Mouse (Mus musculus) limb, embryonic 14.5 days (tissue): ENCODE results near the gene Mt4. TPM values are rescaled to one million over a fixed set of nuclear protein-coding genes. Genes with fewer than 3 reads are reported as not detected.

Experiments used
- ATAC-seq: fragments of 200-750 bp; cut with Nextera tagmentation; 2 replicates; pipeline ENCODE4 v1.8.0; 2017; ENCODE audit warnings: low read depth, moderate number of reproducible peaks, moderate TSS enrichment; ENCODE audit not compliant: low FRiP score
- DNase-seq: peaks from one replicate; pipeline ENCODE4 v3.0.0-alpha.2; 2015; ENCODE audit warnings: low spot score
- H3K27ac ChIP-seq: fragments of 300-500 bp; sonication (generic); replicated peaks from 2 replicates; pipeline ENCODE4 v1.5.1; 2014; ENCODE audit warnings: low read depth, mild to moderate bottlenecking, low read length, moderate library complexity, mixed read lengths
- H3K27me3 ChIP-seq: fragments of 300-500 bp; sonication (generic); 2 replicates; pipeline ENCODE4 v1.6.1; 2014; ENCODE audit warnings: low read length, mixed read lengths; ENCODE audit not compliant: control insufficient read depth, insufficient read depth
- H3K36me3 ChIP-seq: fragments of 300-500 bp; sonication (generic); 2 replicates; pipeline ENCODE4 v1.6.1; 2014; ENCODE audit warnings: mild to moderate bottlenecking, low read length, moderate library complexity, mixed read lengths; ENCODE audit not compliant: control insufficient read depth, insufficient read depth
- H3K4me1 ChIP-seq: fragments of 300-500 bp; sonication (generic); 2 replicates; pipeline ENCODE4 v1.6.1; 2014; ENCODE audit warnings: antibody characterized with exemption, low read length, mixed read lengths; ENCODE audit not compliant: control insufficient read depth, insufficient read depth
- H3K4me2 ChIP-seq: fragments of 300-500 bp; sonication (generic); replicated peaks from 2 replicates; pipeline ENCODE4 v1.6.1; 2014; ENCODE audit warnings: low read depth, mild to moderate bottlenecking, low read length, moderate library complexity; ENCODE audit not compliant: severe bottlenecking
- H3K4me3 ChIP-seq: fragments of 300-500 bp; sonication (generic); replicated peaks from 2 replicates; pipeline ENCODE4 v1.5.1; 2014; ENCODE audit warnings: low read length
- H3K9ac ChIP-seq: fragments of 300-500 bp; sonication (generic); 2 replicates; pipeline ENCODE4 v1.6.1; 2014; ENCODE audit warnings: mild to moderate bottlenecking, low read depth, low read length, moderate library complexity; ENCODE audit not compliant: severe bottlenecking
- H3K9me3 ChIP-seq: fragments of 300-500 bp; sonication (generic); 2 replicates; pipeline ENCODE4 v1.6.1; 2016; ENCODE audit warnings: low read length; ENCODE audit not compliant: control insufficient read depth
- POLR2A ChIP-seq: fragments of 200-500 bp; IDR thresholded peaks from 2 replicates; pipeline ENCODE4 v1.8.0; 2012; ENCODE audit warnings: inconsistent platforms, mild to moderate bottlenecking, moderate library complexity, borderline replicate concordance; ENCODE audit not compliant: insufficient read depth, insufficient read length; ENCODE audit errors: extremely low read depth
- WGBS: fragments of 180-500 bp; shearing (Covaris S2); extraction: QIAGEN DNeasy Blood & Tissue Kit; methylation state at CpG from one replicate; pipeline ENCODE4 v1.1.7; 2014; 5-methylcytosine and 5-hydroxymethylcytosine counted together
- polyA plus RNA-seq, 2 experiments: library from polyadenylated mRNA; depleted of rRNA in 1 of 2; stranded (reverse) in 1 of 2; unstranded in 1 of 2; fragments of >200 nt; fragmentation: Nextera tagmentation in 1 of 2; extraction: Ambion mirVana in 1 of 2; gene quantifications; 2 replicates each; pipeline versions ENCODE4 v1.2.1 to v1.2.3; 2012 to 2014

Gene Mt4
- polyA plus RNA-seq, 2 experiments = not detected

GRCm38 (mm10) chr8:94109835-94110234, 27.2 kb upstream of the Mt4 start:
- H3K36me3 ChIP-seq = no peaks in the 10 kb centered on the region
- TF ChIP-seq POLR2A = no peak
- H3K4me1 ChIP-seq = no peaks in the 10 kb centered on the region
- H3K9me3 ChIP-seq = no peaks in the 10 kb centered on the region
- H3K9ac ChIP-seq = no peak overlapping the region
- H3K4me3 ChIP-seq = no peak overlapping the region
- no peak overlapping the region for H3K27ac ChIP-seq
- ATAC-seq (no peak), DNase-seq (no peak)
- WGBS = 73% methylated on average over 5 of the region's 5 CpGs
- H3K4me2 ChIP-seq = no peak overlapping the region
- no peaks in the 10 kb centered on the region for H3K27me3 ChIP-seq

GRCm38 (mm10) chr8:94110526-94111177, 26.3 kb upstream of the Mt4 start:
- Histone ChIP-seq H3K27me3 (no peaks in the 10 kb centered on the region), H3K4me3 (no peak overlapping the region), H3K27ac (no peak overlapping the region), H3K4me1 (no peaks in the 10 kb centered on the region), H3K36me3 (no peaks in the 10 kb centered on the region), H3K9ac (no peak overlapping the region), H3K9me3 (no peaks in the 10 kb centered on the region), H3K4me2 (no peak overlapping the region)
- no peak for TF ChIP-seq POLR2A
- ATAC-seq (no peak), DNase-seq (no peak)
- WGBS = 50% methylated on average over 6 of the region's 6 CpGs

- WGBS = 90% methylated on average over 1 of the region's 1 CpGs
- ATAC-seq = no peak
These were observed 23.6 kb upstream of the Mt4 start for GRCm38 (mm10) chr8:94113435-94113834.

GRCm38 (mm10) chr8:94113972-94114371, 23.0 kb upstream of the Mt4 start:
- Histone ChIP-seq H3K4me3 (no peak overlapping the region), H3K9ac (no peak overlapping the region), H3K27me3 (no peaks in the 10 kb centered on the region), H3K9me3 (no peaks in the 10 kb centered on the region), H3K4me1 (0 out of 2 replicates have a peak, but pooled peaks cover under 1% of the 10 kb centered on the region), H3K4me2 (no peak overlapping the region), H3K36me3 (no peaks in the 10 kb centered on the region), H3K27ac (no peak overlapping the region)
- 86% methylated on average over 2 of the region's 2 CpGs for WGBS
- DNase-seq = no peak
- no peak for ATAC-seq
- no peak for TF ChIP-seq POLR2A

More at GRCm38 (mm10) chr8:94113435-94113834, 23.6 kb upstream of the Mt4 start:
- Histone ChIP-seq H3K36me3 (no peaks in the 10 kb centered on the region), H3K27ac (no peak overlapping the region), H3K9ac (no peak overlapping the region), H3K4me3 (no peak overlapping the region), H3K4me1 (no peaks in the 10 kb centered on the region), H3K9me3 (no peaks in the 10 kb centered on the region), H3K4me2 (no peak overlapping the region), H3K27me3 (no peaks in the 10 kb centered on the region)
- no peak for TF ChIP-seq POLR2A
- no peak for DNase-seq

GRCm38 (mm10) chr8:94118776-94119430, 18.1 kb upstream of the Mt4 start:
- ATAC-seq = no peak
- no peak overlapping the region for H3K4me2 ChIP-seq
- no peak overlapping the region for H3K9ac ChIP-seq
- no peak overlapping the region for H3K27ac ChIP-seq
- DNase-seq = no peak
- no peaks in the 10 kb centered on the region for H3K27me3 ChIP-seq
- H3K4me3 ChIP-seq = no peak overlapping the region
- no peak for TF ChIP-seq POLR2A
- no peaks in the 10 kb centered on the region for H3K36me3 ChIP-seq
- WGBS = 9% methylated on average over 6 of the region's 6 CpGs
- H3K9me3 ChIP-seq = no peaks in the 10 kb centered on the region
- peaks cover 3% of the 10 kb centered on the region; the same call in 1 of the 2 replicates for H3K4me1 ChIP-seq

- Histone ChIP-seq H3K36me3 (no peaks in the 10 kb centered on the region), H3K27me3 (no peaks in the 10 kb centered on the region), H3K27ac (no peak overlapping the region), H3K4me2 (no peak overlapping the region), H3K9ac (no peak overlapping the region), H3K9me3 (no peaks in the 10 kb centered on the region), H3K4me1 (peaks cover 3% of the 10 kb centered on the region; the same call in 1 of the 2 replicates), H3K4me3 (no peak overlapping the region)
- WGBS = 79% methylated on average over 9 of the region's 9 CpGs
- DNase-seq (no peak), ATAC-seq (no peak)
- TF ChIP-seq POLR2A = no peak
These were observed 15.4 kb upstream of the Mt4 start for GRCm38 (mm10) chr8:94121625-94122024.
